Mouse (Mus musculus): ENCODE measurements around the gene Cant1.

Cant1 gene

GRCm38 (mm10) chr11:118430291-118430885 is 11.5 kb upstream of the Cant1 start:
- in situ Hi-C loops (cut with MboI): no loop called here

GRCm38 (mm10) chr11:118428944-118429709 is 10.2 kb upstream of the Cant1 start:
- in situ Hi-C loops (cut with MboI): no loop called here

- in situ Hi-C loops (cut with MboI): no loop called here
Observed at GRCm38 (mm10) chr11:118428460-118428868, 9.6 kb upstream of the Cant1 start.

- in situ Hi-C loops (cut with MboI): no loop called here
Observed at GRCm38 (mm10) chr11:118427986-118428385, 9.1 kb upstream of the Cant1 start, which contains the start of gene C1qtnf1. Gene C1qtnf1, plus strand, starts transcription at chr11:118428203.

- in situ Hi-C loops (cut with MboI): no loop called here
Observed at GRCm38 (mm10) chr11:118427266-118427779, 8.4 kb upstream of the Cant1 start.

- in situ Hi-C loops (cut with MboI): no loop called here
Observed at GRCm38 (mm10) chr11:118426765-118427164, 7.9 kb upstream of the Cant1 start.

- in situ Hi-C loops (cut with MboI): no loop called here
Observed at GRCm38 (mm10) chr11:118424621-118425335, 5.9 kb upstream of the Cant1 start.

GRCm38 (mm10) chr11:118423266-118423971 is 4.5 kb upstream of the Cant1 start:
- in situ Hi-C loops (cut with MboI): no loop called here

GRCm38 (mm10) chr11:118420261-118420660 is 1.4 kb upstream of the Cant1 start:
- in situ Hi-C loops (cut with MboI): no loop called here

GRCm38 (mm10) chr11:118418442-118418833 is 448 bp downstream of the Cant1 start:
- in situ Hi-C loops (cut with MboI): no loop called here

GRCm38 (mm10) chr11:118417496-118417895 is 1.4 kb downstream of the Cant1 start:
- in situ Hi-C loops (cut with MboI): no loop called here

- in situ Hi-C loops (cut with MboI): no loop called here
Observed at GRCm38 (mm10) chr11:118416046-118416445, 2.8 kb downstream of the Cant1 start.

- in situ Hi-C loops (cut with MboI): no loop called here
Observed at GRCm38 (mm10) chr11:118415630-118416029, 3.3 kb downstream of the Cant1 start.

GRCm38 (mm10) chr11:118414270-118414669 is 4.6 kb downstream of the Cant1 start:
- in situ Hi-C loops (cut with MboI): no loop called here

GRCm38 (mm10) chr11:118413055-118413454 is 5.8 kb downstream of the Cant1 start:
- in situ Hi-C loops (cut with MboI): no loop called here

GRCm38 (mm10) chr11:118412601-118413000 is 6.3 kb downstream of the Cant1 start:
- in situ Hi-C loops (cut with MboI): no loop called here

GRCm38 (mm10) chr11:118411271-118411670 is 7.6 kb downstream of the Cant1 start:
- in situ Hi-C loops (cut with MboI): no loop called here

GRCm38 (mm10) chr11:118410479-118410878 is 8.4 kb downstream of the Cant1 start:
- in situ Hi-C loops (cut with MboI): no loop called here

- in situ Hi-C loops (cut with MboI): no loop called here
Observed at GRCm38 (mm10) chr11:118410073-118410444, 8.8 kb downstream of the Cant1 start.

- in situ Hi-C loops (cut with MboI): no loop called here
Observed at GRCm38 (mm10) chr11:118409106-118410072, 9.5 kb downstream of the Cant1 start.
